Comparison of ENCODE assay signal across 8 mouse cellular contexts in the genomic region with DNA sequence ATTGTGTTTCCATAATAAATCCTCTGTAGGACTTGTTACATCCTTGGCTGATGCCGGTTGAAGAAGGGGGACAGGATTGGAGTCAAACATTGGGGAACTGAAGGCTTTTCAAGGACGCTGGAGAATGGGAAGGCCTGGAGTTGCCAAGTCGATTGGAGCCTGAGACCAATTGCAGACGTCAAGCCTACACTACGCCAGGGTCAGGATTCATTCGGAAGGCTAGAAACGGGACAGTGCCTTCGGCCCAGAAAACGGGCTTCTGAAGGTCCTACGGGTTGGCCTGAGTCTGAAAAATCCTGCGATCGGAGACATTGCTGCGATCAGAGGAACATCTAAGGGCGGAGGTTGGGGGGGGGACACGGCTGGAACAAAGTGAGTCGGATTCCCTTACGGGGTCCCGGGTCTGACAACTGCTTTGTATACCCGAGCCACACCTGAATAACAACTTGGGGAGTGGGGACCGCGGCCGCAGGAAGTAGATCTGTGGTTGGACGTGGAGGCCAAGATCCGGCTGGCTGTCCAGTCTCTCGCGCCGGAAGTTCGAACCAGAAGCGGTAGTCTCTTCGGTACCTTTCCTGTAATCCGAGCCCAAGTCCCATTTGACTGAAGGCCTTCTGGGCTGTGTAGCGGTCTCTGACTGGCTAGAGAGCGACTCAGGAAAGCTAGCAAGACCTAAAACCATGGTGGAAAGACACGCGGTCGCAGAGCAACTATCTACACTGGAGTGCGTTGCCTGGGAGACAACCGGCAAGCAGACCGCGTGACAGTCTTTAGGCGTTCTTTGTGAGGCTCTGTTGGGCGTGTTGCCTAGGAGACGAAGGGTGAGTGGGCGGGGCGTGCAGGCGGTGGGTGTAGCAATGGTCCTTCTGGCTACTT. TPM values are rescaled to one million over a fixed set of nuclear protein-coding genes. Genes with fewer than 3 reads are reported as not detected.
DNase-seq lines count a peak whose midpoint lies in the region; ATAC-seq lines count a peak whose summit lies in the region.

A gene (minus strand): TSS at position 693 of the 876 bp plus-strand sequence.
A gene (plus strand): TSS at position 835 of the 876 bp plus-strand sequence.

- peak within 1 kb of the TSS; percentile 66 for H3K9ac ChIP-seq in embryonic facial prominence, embryonic 11.5 days (replicated peaks; ENCODE audit: low read length)
- H3K9ac ChIP-seq in midbrain, embryonic 11.5 days (ENCODE audit: low read length): peak within 1 kb of the TSS; percentile 76

- H3K27ac ChIP-seq in embryonic facial prominence, embryonic 11.5 days (replicated peaks; ENCODE audit: low read depth, low read length): peak within 1 kb of the TSS; percentile 70
- H3K27ac ChIP-seq in midbrain, embryonic 11.5 days (ENCODE audit: low read depth, low read length): peak within 1 kb of the TSS; percentile 80

- no peaks in the 10 kb centered on the region for H3K4me1 ChIP-seq in embryonic facial prominence, embryonic 11.5 days (ENCODE audit: control insufficient read depth, insufficient read depth, low read length)
- H3K4me1 ChIP-seq in midbrain, embryonic 11.5 days (ENCODE audit: control insufficient read depth, insufficient read depth, low read length): peaks cover 5% of the 10 kb centered on the region

- WGBS in embryonic facial prominence, embryonic 11.5 days: 2% methylated on average over 46 of the region's 46 CpGs
- 2% methylated on average over 46 of the region's 46 CpGs for WGBS in midbrain, embryonic 11.5 days

- H3K36me3 ChIP-seq in embryonic facial prominence, embryonic 11.5 days (replicated peaks; ENCODE audit: control insufficient read depth, insufficient read depth, low read depth, low read length): no peaks in the 10 kb centered on the region
- H3K36me3 ChIP-seq in midbrain, embryonic 11.5 days (ENCODE audit: control insufficient read depth, insufficient read depth, low read length): no peaks in the 10 kb centered on the region; the same call in 1 of the 2 replicates

- H3K4me3 ChIP-seq in embryonic facial prominence, embryonic 11.5 days (ENCODE audit: low read depth, low read length): peak within 1 kb of the TSS; percentile 44
- H3K4me3 ChIP-seq in midbrain, embryonic 11.5 days (ENCODE audit: low read depth, low read length): peak within 1 kb of the TSS; percentile 48

- H3K4me2 ChIP-seq in embryonic facial prominence, embryonic 11.5 days (ENCODE audit: low read depth, low read length): peak within 1 kb of the TSS; percentile 69
- peak within 1 kb of the TSS; percentile 46 for H3K4me2 ChIP-seq in midbrain, embryonic 11.5 days

- intact Hi-C loops in left cerebral cortex, postnatal 4 days (cut with DNase I): no loop called here

- peak; percentile 93 for DNase-seq in adrenal gland, postnatal 25 days
- peak; percentile 96 for DNase-seq in embryonic facial prominence, embryonic 11.5 days (ENCODE audit: low spot score)
- peak; percentile 99 for DNase-seq in heart, adult 11 months
- DNase-seq in kidney, adult 11 months: peak; percentile 94
- peak; percentile 96 for DNase-seq in left cerebral cortex, postnatal 4 days
- DNase-seq in midbrain, embryonic 11.5 days (ENCODE audit: low spot score, missing footprints): peak; percentile 99
- DNase-seq in skeletal muscle tissue, adult 2 months (ENCODE audit: low read depth, low spot score): peak; percentile 80
- DNase-seq in MN1 (ENCODE audit: low spot score): no peak

- H3K9me3 ChIP-seq in embryonic facial prominence, embryonic 11.5 days (replicated peaks; ENCODE audit: control insufficient read depth, low read length): no peaks in the 10 kb centered on the region
- H3K9me3 ChIP-seq in midbrain, embryonic 11.5 days (ENCODE audit: control insufficient read depth, low read length): no peaks in the 10 kb centered on the region

- ATAC-seq in embryonic facial prominence, embryonic 11.5 days (replicated peaks; ENCODE audit: insufficient number of reproducible peaks, low FRiP score, low TSS enrichment, low read depth): peak; percentile 98
- peak; percentile 99 for ATAC-seq in midbrain, embryonic 11.5 days (ENCODE audit: low FRiP score)

- no peaks in the 10 kb centered on the region for H3K27me3 ChIP-seq in embryonic facial prominence, embryonic 11.5 days (ENCODE audit: control insufficient read depth, insufficient read depth, low read length)
- no peaks in the 10 kb centered on the region for H3K27me3 ChIP-seq in midbrain, embryonic 11.5 days (ENCODE audit: control insufficient read depth, insufficient read depth, low read length)

RNA-seq across cellular contexts. Expression of the first gene that starts in this region (rescaled TPM):
- 0.33 and 0.82 TPM in 2 replicates for total RNA-seq in adrenal gland, postnatal 25 days (2021)
- polyA plus RNA-seq in embryonic facial prominence, embryonic 11.5 days (2014; fragmentation: Nextera tagmentation; extraction: Ambion mirVana): 0.21 TPM in 2 replicates
- total RNA-seq in left cerebral cortex, postnatal 4 days (2021): 1 to 10 TPM in 1 of 2 experiments, under 1 TPM in 1; 0.93 to 1.3 TPM
- polyA plus RNA-seq in midbrain, embryonic 11.5 days (2014; fragmentation: Nextera tagmentation; extraction: Ambion mirVana): 0.57 and 0.64 TPM in 2 replicates

RNA-seq across cellular contexts. Expression of the second gene that starts in this region (rescaled TPM):
- 3.9 and 4.1 TPM in 2 replicates for total RNA-seq in adrenal gland, postnatal 25 days (2021)
- polyA plus RNA-seq in embryonic facial prominence, embryonic 11.5 days (2014; fragmentation: Nextera tagmentation; extraction: Ambion mirVana): 13.2 and 13.9 TPM in 2 replicates
- total RNA-seq in left cerebral cortex, postnatal 4 days (2021): 10 to 100 TPM; 28.8 to 29.1 TPM
- polyA plus RNA-seq in midbrain, embryonic 11.5 days (2014; fragmentation: Nextera tagmentation; extraction: Ambion mirVana): 20.1 and 21.4 TPM in 2 replicates
